Mouse (Mus musculus) CH12.LX (cell line): ENCODE data around the gene Gm49450. TPM values are rescaled to one million over a fixed set of nuclear protein-coding genes. Genes with fewer than 3 reads are reported as not detected.
"Not testable (repeated sequence)": the region's sequence is repeated elsewhere in the genome, so short reads cannot be mapped to it uniquely, and the experiment has no call there.

Experiments used
- DNase-seq: peaks from one replicate; pipeline ENCODE4 v3.0.0-alpha.2; 2013; ENCODE audit errors: extremely low read depth
- H3K27ac ChIP-seq: 2 replicates; pipeline ENCODE4 v1.5.1; 2012; ENCODE audit warnings: low read depth, mild to moderate bottlenecking, control low read depth, moderate library complexity; ENCODE audit not compliant: insufficient read depth
- H3K27me3 ChIP-seq: replicated peaks from 2 replicates; pipeline ENCODE3; 2012; ENCODE audit warnings: inconsistent platforms
- H3K36me3 ChIP-seq, 2 experiments: replicated peaks in 1 of 2; 2 replicates each; pipeline versions ENCODE3 to v1.6.1; 2012; ENCODE audit warnings: inconsistent platforms in 1 of 2, low read length in 1 of 2, mild to moderate bottlenecking in 1 of 2, mixed read lengths in 1 of 2, moderate library complexity in 1 of 2; ENCODE audit not compliant: control insufficient read depth in 1 of 2, insufficient read depth in 1 of 2
- H3K4me1 ChIP-seq, 2 experiments: 2 replicates each; pipeline ENCODE4 v1.6.1; 2012; ENCODE audit warnings: inconsistent platforms in 1 of 2, moderate library complexity in 1 of 2; ENCODE audit not compliant: insufficient read depth in 2 of 2, control insufficient read depth in 1 of 2
- H3K4me2 ChIP-seq: 2 replicates; pipeline ENCODE4 v1.6.1; 2012; ENCODE audit warnings: low read depth, mild to moderate bottlenecking, control low read depth; ENCODE audit not compliant: poor library complexity, insufficient read depth, severe bottlenecking
- H3K4me3 ChIP-seq, 3 experiments: fragments of 150-350 bp in 1 of 3; sonication (generic) in 1 of 3; replicated peaks in 1 of 3; 2 replicates each; pipeline versions ENCODE3 to v1.5.1; 2011 to 2012; ENCODE audit warnings: low read depth in 2 of 3, low read length in 2 of 3, mild to moderate bottlenecking in 2 of 3, moderate library complexity in 2 of 3, control low read depth in 1 of 3, improper control_type of control experiment in 1 of 3, inconsistent platforms in 1 of 3, mixed read lengths in 1 of 3; ENCODE audit not compliant: poor library complexity in 1 of 3
- H3K79me2 ChIP-seq: replicated peaks from 2 replicates; pipeline ENCODE4 v1.6.1; 2012; ENCODE audit warnings: mild to moderate bottlenecking, moderate library complexity; ENCODE audit not compliant: control insufficient read depth, poor library complexity, insufficient read depth, severe bottlenecking; ENCODE audit errors: extremely low read depth
- H3K9ac ChIP-seq: 2 replicates; pipeline ENCODE4 v1.6.1; 2012; ENCODE audit warnings: low read depth, mild to moderate bottlenecking, control low read depth, moderate library complexity; ENCODE audit not compliant: insufficient read depth
- H3K9me3 ChIP-seq: replicated peaks from 2 replicates; pipeline ENCODE3; 2012; ENCODE audit warnings: low read length, inconsistent platforms, mixed read lengths
- BHLHE40 ChIP-seq: IDR thresholded peaks from 2 replicates; pipeline ENCODE4 v1.6.1; 2011; ENCODE audit warnings: mild to moderate bottlenecking, low read depth, low read length, improper control_type of control experiment
- E2F4 ChIP-seq: IDR thresholded peaks from 2 replicates; pipeline ENCODE4 v1.6.1; 2011; ENCODE audit warnings: low read depth, low read length, improper control_type of control experiment; ENCODE audit not compliant: insufficient replicate concordance
- ETS1 ChIP-seq: conservative IDR thresholded peaks from 2 replicates; pipeline ENCODE4 v1.6.1; 2012; ENCODE audit warnings: low read depth, mild to moderate bottlenecking, inconsistent platforms, low read length, improper control_type of control experiment, moderate library complexity
- GABPA ChIP-seq: IDR thresholded peaks from 2 replicates; pipeline ENCODE4 v1.6.1; 2012; ENCODE audit warnings: low read depth, low read length, improper control_type of control experiment, inconsistent platforms; ENCODE audit not compliant: insufficient replicate concordance
- HCFC1 ChIP-seq: IDR thresholded peaks from 2 replicates; pipeline ENCODE4 v1.6.1; 2012; ENCODE audit warnings: low read depth, mild to moderate bottlenecking, inconsistent platforms, low read length, improper control_type of control experiment
- IRF4 ChIP-seq: IDR thresholded peaks from 2 replicates; pipeline ENCODE4 v1.6.1; 2014; ENCODE audit warnings: low read depth, mild to moderate bottlenecking, inconsistent platforms, low read length, improper control_type of control experiment
- KAT2A ChIP-seq: IDR thresholded peaks from 2 replicates; pipeline ENCODE4 v1.6.1; 2012; ENCODE audit warnings: low read length, improper control_type of control experiment, inconsistent platforms; ENCODE audit not compliant: insufficient replicate concordance
- MAZ ChIP-seq: IDR thresholded peaks from 2 replicates; pipeline ENCODE4 v1.6.1; 2012; ENCODE audit warnings: low read depth, mild to moderate bottlenecking, inconsistent platforms, low read length, improper control_type of control experiment, moderate library complexity
- MEF2A ChIP-seq: IDR thresholded peaks from 2 replicates; pipeline ENCODE4 v1.6.1; 2014; ENCODE audit warnings: low read depth, mild to moderate bottlenecking, inconsistent platforms, low read length, improper control_type of control experiment, borderline replicate concordance
- MXI1 ChIP-seq: IDR thresholded peaks from 2 replicates; pipeline ENCODE4 v1.6.1; 2011; ENCODE audit warnings: mild to moderate bottlenecking, low read depth, low read length, improper control_type of control experiment
- MYC ChIP-seq: IDR thresholded peaks from 2 replicates; pipeline ENCODE4 v1.6.1; 2011; ENCODE audit warnings: low read depth, mild to moderate bottlenecking, improper control_type of control experiment, low read length
- NELFE ChIP-seq: IDR thresholded peaks from 2 replicates; pipeline ENCODE4 v1.6.1; 2011; ENCODE audit warnings: low read depth, low read length, improper control_type of control experiment
- NRF1 ChIP-seq: IDR thresholded peaks from 2 replicates; pipeline ENCODE4 v1.6.1; 2014; ENCODE audit warnings: low read depth, mild to moderate bottlenecking, inconsistent platforms, low read length, improper control_type of control experiment, moderate library complexity
- POLR2A ChIP-seq: IDR thresholded peaks from 2 replicates; pipeline ENCODE4 v1.6.1; 2011; ENCODE audit warnings: low read depth, mild to moderate bottlenecking, improper control_type of control experiment, low read length
- POLR2AphosphoS2 ChIP-seq: IDR thresholded peaks from 2 replicates; pipeline ENCODE4 v1.6.1; 2011; ENCODE audit warnings: low read depth, low read length, improper control_type of control experiment
- SMC3 ChIP-seq: IDR thresholded peaks from 2 replicates; pipeline ENCODE4 v1.6.1; 2011; ENCODE audit warnings: low read depth, low read length, improper control_type of control experiment
- TBP ChIP-seq: conservative IDR thresholded peaks from 2 replicates; pipeline ENCODE4 v1.6.1; 2011; ENCODE audit warnings: low read depth, low read length, improper control_type of control experiment
- UBTF ChIP-seq: IDR thresholded peaks from 2 replicates; pipeline ENCODE4 v1.6.1; 2012; ENCODE audit warnings: low read depth, mild to moderate bottlenecking, inconsistent platforms, low read length, improper control_type of control experiment, moderate library complexity
- USF1 ChIP-seq: IDR thresholded peaks from 2 replicates; pipeline ENCODE4 v1.6.1; 2014; ENCODE audit warnings: low read depth, mild to moderate bottlenecking, inconsistent platforms, low read length, improper control_type of control experiment
- USF2 ChIP-seq: conservative IDR thresholded peaks from 2 replicates; pipeline ENCODE4 v1.6.1; 2011; ENCODE audit warnings: low read depth, low read length, improper control_type of control experiment
- ZC3H11A ChIP-seq: IDR thresholded peaks from 2 replicates; pipeline ENCODE4 v1.6.1; 2012; ENCODE audit warnings: low read depth, mild to moderate bottlenecking, inconsistent platforms, low read length, improper control_type of control experiment
- dilution Hi-C: fragments of 300-500 bp; cut with MboI; formaldehyde crosslinking; loops from 2 replicates; pipeline ENCODE4 v1.14.3; 2020; ENCODE audit warnings: low sequenced_read_pairs; ENCODE audit not compliant: extremely low pct_unique_long_range_greater_than_20kb, extremely low pct_ligation_motif_present
- in situ Hi-C: fragments of 300-500 bp; cut with MboI; formaldehyde crosslinking; loops from 3 replicates; pipeline ENCODE4 v1.14.3; 2019; ENCODE audit warnings: low sequenced_read_pairs, low pct_ligation_motif_present, low pct_unique_long_range_greater_than_20kb, mixed read lengths
- polyA plus RNA-seq: library from polyadenylated mRNA; unstranded; fragments of >175 nt; gene quantifications from 2 replicates; pipeline ENCODE4 v1.2.1, GENCODE M21; 2012; ENCODE audit warnings: low read depth; ENCODE audit not compliant: insufficient read length
- total RNA-seq, 2 experiments: library from RNA; depleted of rRNA; stranded (reverse); fragments of 300-350 nt in 1 of 2; fragments of >200 nt in 1 of 2; gene quantifications; 2 replicates each; pipeline ENCODE4 v1.2.3; 2012 to 2014

The Gm49450 gene
- total and polyA plus RNA-seq, 3 experiments: 0.38 to 125 (median 4.7) TPM

DNA sequence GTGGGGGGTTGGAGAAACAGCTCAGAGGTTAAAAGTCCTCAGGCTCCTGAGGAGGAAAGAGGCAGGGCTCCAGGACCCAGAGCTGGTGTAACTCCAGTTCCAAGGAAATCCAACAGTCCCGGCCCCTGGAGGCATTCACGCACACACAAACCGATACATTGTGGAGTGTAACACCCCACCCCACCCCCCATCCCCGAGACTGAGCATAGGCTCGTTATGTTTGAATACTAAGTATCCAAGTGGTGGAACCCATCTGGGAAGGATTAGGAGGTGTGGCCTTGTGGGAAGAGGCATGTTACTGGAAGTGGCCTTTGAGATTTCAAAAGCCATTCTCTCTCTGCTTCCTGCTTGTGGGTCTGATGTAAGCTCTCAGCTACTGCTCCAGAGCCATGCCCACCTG lies 31.8 kb downstream of the Gm49450 start:
- DNase-seq: no peak
- dilution Hi-C loops: no loop called here
- no peaks in the 10 kb centered on the region for H3K27me3 ChIP-seq
- H3K9me3 ChIP-seq: peaks cover 3% of the 10 kb centered on the region
- peaks cover 9% of the 10 kb centered on the region; the same call in 1 of the 2 replicates for H3K79me2 ChIP-seq
- no peak overlapping the region for H3K4me3 ChIP-seq
- in situ Hi-C loops: loop anchor here (10.0 kb wide), 1 partner anchor 1427 kb away; no protein-coding TSS in a partner anchor
- TF ChIP-seq IRF4: no peak
- no peak for TF ChIP-seq TBP
- TF ChIP-seq E2F4: no peak
- TF ChIP-seq MAZ: no peak
- H3K27ac ChIP-seq: no peak overlapping the region
- peaks cover 0 to 2% of the 10 kb centered on the region in 2 experiments for H3K36me3 ChIP-seq
- no peak overlapping the region for H3K4me2 ChIP-seq
- no peak overlapping the region for H3K9ac ChIP-seq
- peaks cover under 1 to 8% of the 10 kb centered on the region in 2 experiments; a peak in 3 of 4 replicates for H3K4me1 ChIP-seq

DNA sequence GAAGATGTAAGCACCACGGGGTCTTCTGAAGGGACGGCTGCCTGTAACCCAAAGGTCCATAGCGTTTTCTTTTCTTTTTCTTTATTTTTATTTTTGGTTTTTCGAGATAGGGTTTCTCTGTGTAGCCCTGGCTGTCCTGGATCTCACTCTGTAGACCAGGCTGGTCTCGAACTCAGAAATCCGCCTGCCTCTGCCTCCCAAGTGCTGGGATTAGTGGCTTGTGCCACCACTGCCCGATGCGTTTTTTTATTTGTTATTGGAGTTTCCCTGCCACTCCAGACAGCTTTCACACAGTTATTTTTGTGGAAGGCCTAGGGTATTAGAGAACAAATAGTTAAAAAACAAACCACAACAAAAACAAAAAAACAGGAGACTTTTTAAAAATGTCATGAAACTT lies 34.9 kb downstream of the Gm49450 start:
- Histone ChIP-seq H3K4me1 (peaks cover 5 to 25% of the 10 kb centered on the region in 2 experiments), H3K4me3 (peak overlapping the region; percentile 43 to 85 (median 77)), H3K36me3 (peaks cover 2 to 18% of the 10 kb centered on the region in 2 experiments), H3K79me2 (peaks cover 12% of the 10 kb centered on the region; the same call in 1 of the 2 replicates), H3K4me2 (peak overlapping the region; percentile 78; the same call in 1 of the 2 replicates), H3K9ac (peak overlapping the region; percentile 72)
- H3K27ac ChIP-seq, H3K9me3 ChIP-seq, H3K27me3 ChIP-seq, dilution Hi-C loops, DNase-seq: not testable (repeated sequence)
- in situ Hi-C loops: loop anchor here (5.0 kb wide), 1 partner anchor 1501 kb away; no protein-coding TSS in a partner anchor

GRCm38 (mm10) chr15:98917538-98918498 lies 35.5 kb downstream of the Gm49450 start, which contains the start of gene Lmbr1l:
TSS of gene Lmbr1l (minus strand) at chr15:98918231.
- Histone ChIP-seq H3K79me2 (peaks cover 12% of the 10 kb centered on the region; the same call in 1 of the 2 replicates), H3K4me3 (peak within 1 kb of the TSS; percentile 77 to 92 (median 86)), H3K9me3 (no peaks in the 10 kb centered on the region), H3K27ac (peak within 1 kb of the TSS; percentile 82), H3K36me3 (peaks cover 6 to 25% of the 10 kb centered on the region in 2 experiments), H3K27me3 (no peaks in the 10 kb centered on the region), H3K9ac (peak within 1 kb of the TSS; percentile 79), H3K4me2 (peak within 1 kb of the TSS; percentile 78), H3K4me1 (peaks cover 5 to 25% of the 10 kb centered on the region in 2 experiments)
- in situ Hi-C loops (loop anchor here (5.0 kb wide), 1 partner anchor 1501 kb away; no protein-coding TSS in a partner anchor), dilution Hi-C loops (no loop called here)
- peak; percentile 100 for DNase-seq
- TF ChIP-seq MAZ (peak; percentile 78; the same call in 1 of the 2 replicates), MXI1 (peak; percentile 88), SMC3 (no peak), IRF4 (peak; percentile 52; the same call in 1 of the 2 replicates), HCFC1 (peak; percentile 76), KAT2A (no peak), TBP (peak; percentile 88), ZC3H11A (no peak), ETS1 (peak; percentile 82; the same call in 1 of the 2 replicates), UBTF (peak; percentile 88; the same call in 1 of the 2 replicates), POLR2AphosphoS2 (peak; percentile 78), POLR2A (peak; percentile 83), BHLHE40 (peak; percentile 97), GABPA (no peak), USF2 (no peak), MEF2A (peak; percentile 30; the same call in 1 of the 2 replicates), NELFE (peak; percentile 76), MYC (peak; percentile 95), USF1 (no peak), NRF1 (peak; percentile 57; the same call in 1 of the 2 replicates)
